Mouse (Mus musculus) heart, postnatal 0 days (tissue): ENCODE measurements at regions not wholly inside any gene's neighbourhood (a gene's known extent, or its start where the extent isn't known, plus 50 kb on each side); places are given as distances from the start of the nearest gene placed in this dataset.

Source experiments
- CTCF ChIP-seq: IDR thresholded peaks from 2 replicates; pipeline ENCODE4 v1.5.1; 2016; ENCODE audit warnings: antibody characterized with exemption, control low read depth, low read depth
- EP300 ChIP-seq: IDR thresholded peaks from 2 replicates; pipeline ENCODE4 v1.6.1; 2016; ENCODE audit warnings: antibody characterized with exemption, low read depth

DNA sequence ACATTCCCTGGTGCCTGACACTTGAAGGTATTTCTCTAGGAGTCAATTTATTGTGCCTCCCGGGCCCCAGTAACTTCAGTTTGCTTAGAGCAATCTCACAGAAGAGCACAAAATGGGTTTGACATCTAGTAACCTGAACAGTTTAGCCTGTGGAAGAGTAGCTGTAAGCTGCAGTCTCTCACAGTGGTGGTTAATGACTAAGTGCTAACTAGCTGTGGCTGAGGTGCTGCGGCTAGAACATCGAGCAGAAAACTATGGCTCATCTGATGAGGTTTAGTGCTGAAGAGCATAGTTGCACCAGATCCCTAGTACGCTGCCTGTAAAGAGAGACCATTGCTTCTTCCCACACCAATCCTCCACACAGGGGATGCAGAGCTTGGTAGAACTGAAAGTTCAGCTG, 70.7 kb upstream of the Sp4 start:
- TF ChIP-seq CTCF (no peak), EP300 (no peak)
